Mouse (Mus musculus) urinary bladder, postnatal 14 days (tissue): ENCODE results near the gene Lamp5.

ENCODE experiments used
- DNase-seq: peaks from one replicate; pipeline ENCODE4 v3.0.0; 2021; ENCODE audit warnings: low spot score

The Lamp5 gene

DNA sequence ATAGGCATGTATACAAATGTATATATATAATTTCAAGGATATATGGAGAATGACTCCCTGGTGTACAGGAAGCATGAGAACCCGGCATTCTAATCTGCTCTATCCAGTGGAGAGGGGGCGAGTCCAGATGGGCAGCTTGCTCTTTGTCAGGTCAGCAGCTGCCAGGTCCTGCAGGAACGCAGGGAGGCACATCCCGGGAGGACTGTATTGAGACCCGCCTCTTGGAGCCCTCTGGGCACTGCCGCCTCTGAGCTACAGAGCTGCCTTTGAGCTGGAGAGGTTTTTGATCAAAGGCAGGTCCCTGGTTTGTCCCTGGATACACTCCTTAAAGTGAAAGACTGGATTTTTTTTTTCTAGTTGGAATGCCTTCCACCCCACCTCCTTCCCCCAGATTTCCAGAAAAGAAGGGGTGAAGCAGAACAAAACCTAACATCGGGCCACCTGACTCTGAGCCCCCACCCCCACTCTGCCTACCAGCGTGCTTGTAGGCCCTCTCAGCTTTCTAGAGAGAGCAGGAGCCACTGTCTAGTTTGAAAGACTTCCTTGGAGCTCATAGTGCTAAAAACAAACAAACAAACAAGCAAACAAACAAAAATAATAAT, at the start of gene Lamp5:
TSS of gene Lamp5 (plus strand) at position 552 of the 602 bp plus-strand sequence.
- no peak for DNase-seq

DNA sequence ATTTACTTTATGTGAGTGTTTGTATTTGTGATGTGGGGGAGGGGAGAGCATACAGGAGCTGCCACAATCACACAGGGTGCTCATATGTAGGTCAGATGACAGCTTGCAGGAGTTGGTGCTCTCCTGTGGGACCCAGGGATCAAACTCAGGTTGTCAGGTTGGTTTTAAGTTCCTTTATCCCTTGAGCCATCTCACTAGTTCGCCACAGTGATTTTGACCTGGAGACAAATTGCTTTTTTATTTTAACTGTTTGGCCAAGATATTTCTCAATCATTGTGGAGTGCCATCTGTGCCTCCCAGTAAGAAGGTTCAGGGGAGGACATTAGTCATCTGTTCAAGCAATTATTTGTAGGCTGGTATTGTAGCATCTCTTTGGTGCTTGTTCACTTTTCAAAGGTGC, 48.2 kb upstream of the Lamp5 start:
- DNase-seq, result no peak

DNA sequence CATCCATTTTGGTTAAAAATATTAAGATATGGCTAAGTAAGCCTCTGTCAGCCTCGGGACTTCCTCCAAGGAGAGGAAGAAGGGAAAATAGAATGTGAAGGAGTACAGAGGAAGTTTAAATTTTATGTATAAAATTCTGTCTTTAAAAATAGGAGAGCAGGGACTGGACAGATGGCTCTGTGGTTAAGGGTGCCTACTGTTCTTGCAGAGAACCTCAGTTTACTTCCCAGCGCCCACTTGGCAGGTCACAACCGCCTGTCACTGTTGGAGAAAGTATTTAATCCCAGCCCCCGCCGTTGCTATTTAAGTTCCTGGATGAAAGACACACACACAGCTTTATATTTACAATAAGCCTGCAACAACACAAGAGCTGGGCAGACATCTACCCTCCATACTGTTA, 45.8 kb upstream of the Lamp5 start:
- no peak for DNase-seq

DNA sequence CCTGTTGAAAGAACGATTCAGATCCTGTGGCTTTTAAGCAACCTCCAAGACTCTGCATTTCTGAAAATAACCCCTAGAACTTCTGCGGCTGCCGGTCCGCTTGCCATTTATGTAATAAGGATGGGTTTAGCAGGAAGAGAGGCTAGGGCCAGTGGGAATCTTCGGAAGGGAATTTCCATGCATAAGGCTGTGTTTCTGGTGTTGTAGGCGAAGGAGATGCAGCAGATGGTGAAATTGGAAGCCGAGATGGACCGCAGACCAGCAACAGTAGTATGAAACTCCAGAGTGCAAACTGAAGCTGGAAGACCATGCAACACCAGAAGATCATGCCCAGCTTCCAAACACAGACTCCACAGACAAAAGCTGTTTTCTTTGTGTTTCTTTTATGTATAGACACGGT, 39.3 kb upstream of the Lamp5 start:
- DNase-seq, result no peak

DNA sequence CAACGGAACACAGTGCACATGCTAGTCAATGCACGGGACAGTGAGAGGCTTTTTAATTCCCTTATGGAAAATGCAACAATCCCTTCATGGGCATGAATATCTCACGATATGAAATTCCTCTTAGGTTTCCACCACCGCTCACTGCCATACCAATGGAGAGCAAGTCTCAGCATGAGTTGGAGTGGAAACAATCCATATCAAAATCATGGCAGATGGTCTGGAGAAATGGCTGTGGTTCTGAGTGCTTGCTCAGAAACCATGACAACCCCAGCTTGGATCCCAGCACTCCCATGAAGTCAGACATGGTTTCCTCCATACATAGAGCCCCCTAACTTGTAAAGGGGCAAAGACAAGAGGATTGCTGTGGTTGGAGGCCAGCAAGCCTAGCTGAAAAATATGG, 3.6 kb upstream of the Lamp5 start:
- no peak for DNase-seq

DNA sequence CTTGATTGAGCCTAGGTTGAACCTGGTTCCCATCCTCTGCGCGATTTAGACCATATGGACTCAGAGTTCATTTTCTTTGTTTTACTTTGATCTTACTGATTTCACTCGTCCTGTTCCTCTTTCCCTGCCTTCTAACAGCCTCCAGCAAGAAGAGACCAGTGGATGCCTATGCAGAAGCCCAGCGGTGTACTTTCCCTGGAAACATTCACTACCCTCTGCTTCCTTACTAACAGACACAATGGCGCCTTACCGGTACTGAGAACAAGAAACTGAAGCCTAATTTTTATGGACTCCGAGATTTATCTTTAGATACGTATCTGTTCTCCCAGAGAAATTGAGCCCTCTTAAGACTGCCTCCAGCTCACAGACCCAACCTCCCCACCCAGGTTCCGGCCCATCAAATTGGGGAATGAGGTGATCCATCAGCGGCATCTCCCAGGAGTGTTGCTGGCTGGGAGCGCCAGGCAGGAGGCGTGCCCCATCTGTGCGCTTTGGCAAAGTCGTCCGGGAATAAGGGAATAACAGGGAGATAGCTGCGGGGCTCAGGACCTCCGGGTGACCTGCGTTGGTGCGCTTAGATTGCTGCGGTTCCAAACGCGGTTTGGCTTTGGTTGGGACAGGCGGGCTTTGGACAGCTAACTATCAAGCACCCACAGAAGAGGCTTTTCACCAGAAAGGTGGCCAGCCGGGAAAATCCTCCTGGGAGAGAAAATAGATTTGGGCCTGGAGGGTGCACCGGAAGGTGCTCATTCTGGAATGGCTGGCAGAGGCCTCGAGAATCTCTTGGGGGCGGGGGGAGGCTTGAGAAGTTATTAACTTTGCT, 1.0 kb upstream of the Lamp5 start:
- no peak for DNase-seq

DNA sequence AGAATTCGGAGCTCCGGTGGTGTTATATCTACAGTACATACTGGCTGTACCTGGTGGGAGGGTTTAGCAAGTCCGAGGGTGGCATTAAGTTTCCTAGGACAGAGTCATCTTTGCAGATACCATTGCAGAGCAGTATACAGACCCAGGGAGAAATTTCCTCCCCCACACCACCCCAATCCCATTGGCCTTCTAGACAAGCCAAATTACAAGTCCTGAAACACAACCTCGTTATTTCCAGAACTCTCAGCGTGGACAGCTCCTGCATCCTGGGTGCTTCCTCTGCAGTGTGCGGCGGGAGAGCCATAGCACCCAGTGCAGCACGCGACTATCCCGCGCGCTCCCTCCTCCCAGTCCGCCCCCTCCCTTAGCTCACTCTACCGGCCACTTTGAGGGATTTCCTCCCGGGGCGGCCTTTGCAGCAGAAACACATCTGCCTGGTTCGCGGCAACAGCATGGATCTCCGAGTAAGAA, 5.9 kb downstream of the Lamp5 start:
- DNase-seq, result no peak

DNA sequence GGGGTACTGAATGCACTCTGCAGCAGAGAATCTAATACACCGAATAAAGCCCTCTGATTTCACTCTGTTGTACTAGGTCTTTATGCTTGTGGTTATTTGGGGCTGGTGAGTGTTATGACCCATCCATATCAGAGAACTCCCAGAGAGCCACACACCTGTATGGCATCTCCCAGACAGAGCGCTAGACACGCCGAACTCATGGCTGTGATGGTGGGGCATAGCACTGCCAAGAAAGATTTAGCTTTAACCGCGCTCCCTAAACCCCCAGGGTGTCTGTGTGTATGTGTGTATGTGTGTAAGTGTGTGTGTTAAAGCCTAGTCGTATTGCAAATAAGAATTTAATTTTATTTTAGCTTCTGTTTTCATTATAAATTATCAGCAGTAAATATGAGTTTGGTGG, 6.4 kb downstream of the Lamp5 start:
- no peak for DNase-seq

DNA sequence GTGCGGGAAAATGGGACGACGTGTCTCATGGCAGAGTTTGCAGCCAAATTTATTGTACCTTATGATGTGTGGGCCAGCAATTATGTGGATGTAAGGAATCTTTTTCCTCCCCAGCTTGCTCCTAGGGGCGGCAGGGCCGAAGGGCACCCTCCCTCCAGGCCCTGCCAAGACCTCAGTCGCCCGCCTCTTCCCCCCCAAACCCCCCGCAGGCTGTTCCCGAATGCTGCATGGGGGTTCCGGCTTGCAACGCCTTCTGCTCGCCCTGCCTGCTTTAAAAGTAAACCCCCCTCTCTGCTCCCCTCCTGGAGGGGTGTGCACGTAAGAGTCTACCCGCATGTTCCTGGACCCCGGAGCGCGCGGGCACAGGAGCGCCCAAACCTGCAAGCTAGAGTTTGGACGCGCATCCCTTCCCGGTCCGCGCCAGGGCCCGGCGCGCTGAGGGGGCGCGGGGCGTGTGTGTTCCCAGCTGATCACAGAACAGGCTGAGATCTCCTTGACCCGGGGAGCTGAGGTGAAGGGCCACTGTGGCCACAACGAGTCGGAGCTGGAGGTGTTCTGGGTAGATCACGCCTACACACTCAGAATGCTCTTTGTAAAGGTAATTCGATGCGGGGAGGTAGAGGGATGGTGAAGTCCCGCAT, 7.1 kb downstream of the Lamp5 start:
- no peak for DNase-seq

DNA sequence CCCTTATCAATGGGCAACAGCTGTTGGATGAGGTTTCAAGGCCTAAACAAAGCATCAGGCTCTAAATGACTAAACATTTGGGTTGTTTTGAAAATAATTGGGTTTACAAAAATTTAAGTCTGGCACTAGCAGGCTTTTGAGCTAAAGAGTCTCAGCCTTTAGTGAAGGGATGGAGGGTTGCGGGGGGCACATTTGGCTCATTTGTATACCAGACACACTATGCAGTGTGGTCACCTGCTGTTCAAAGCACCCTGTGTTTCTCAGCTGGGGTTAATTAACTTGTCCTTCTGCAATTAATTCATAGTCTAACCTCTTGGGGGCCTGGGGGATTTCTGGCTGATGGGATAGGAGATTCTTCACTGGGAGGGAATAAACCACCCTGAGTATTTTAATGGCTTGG, 12.3 kb downstream of the Lamp5 start:
- DNase-seq, result no peak

DNA sequence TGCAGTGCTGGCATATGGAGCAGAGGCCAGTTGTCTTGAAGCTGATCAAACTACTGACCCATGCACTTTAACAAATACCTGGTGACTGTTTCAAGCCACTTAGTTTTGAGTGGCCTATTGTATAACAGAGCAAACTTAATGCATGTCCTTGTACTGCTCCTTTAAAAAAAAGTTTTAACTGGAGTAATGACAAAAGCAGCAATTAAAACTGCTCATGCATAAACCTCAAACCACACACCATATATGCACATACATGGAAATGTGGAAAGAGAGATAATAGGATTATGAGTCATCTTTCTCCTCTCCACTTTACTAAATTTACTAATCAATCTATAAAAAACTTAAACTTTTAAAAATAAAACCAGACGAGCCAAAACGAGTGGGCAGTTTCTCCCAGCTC, 43.9 kb downstream of the Lamp5 start:
- DNase-seq, result no peak

DNA sequence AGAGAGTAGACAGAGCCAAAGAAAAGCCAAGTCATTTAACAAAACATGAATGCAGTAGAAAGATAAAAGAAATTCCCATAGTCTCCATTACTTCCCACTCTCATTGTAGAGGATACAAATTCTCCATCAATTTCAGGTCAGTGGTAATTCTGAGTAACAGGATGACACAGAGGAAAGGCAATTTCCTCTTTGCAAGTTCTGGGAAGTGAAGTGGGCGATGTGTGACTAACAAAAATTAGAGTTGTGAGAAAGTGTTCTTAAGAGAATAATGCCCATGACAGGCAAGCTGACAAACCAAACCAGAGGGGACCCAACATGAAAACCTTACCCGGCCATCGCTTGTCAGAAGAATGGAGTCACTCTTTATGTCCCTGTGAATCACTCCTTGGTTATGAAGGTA, 45.1 kb downstream of the Lamp5 start:
- DNase-seq, result no peak

DNA sequence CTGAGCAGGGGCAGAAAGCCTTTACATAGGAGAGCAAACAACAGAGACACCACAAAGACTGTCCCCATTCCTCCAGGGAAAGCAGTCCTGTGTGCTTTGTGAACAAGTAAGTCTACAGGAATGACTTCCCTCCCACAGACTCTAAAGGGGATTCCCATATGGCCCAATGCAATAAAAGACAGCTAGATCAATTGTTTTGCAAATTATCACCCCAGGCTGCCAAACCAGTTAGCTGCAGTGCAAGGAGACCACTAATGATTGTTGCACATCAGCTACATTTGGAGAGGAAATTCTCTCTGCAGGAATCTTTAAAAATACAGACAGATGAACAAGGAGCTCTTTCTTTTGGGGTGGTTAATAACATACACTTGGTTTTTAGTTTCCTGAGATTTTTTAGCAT, 55.6 kb downstream of the Lamp5 start:
- DNase-seq, result no peak

DNA sequence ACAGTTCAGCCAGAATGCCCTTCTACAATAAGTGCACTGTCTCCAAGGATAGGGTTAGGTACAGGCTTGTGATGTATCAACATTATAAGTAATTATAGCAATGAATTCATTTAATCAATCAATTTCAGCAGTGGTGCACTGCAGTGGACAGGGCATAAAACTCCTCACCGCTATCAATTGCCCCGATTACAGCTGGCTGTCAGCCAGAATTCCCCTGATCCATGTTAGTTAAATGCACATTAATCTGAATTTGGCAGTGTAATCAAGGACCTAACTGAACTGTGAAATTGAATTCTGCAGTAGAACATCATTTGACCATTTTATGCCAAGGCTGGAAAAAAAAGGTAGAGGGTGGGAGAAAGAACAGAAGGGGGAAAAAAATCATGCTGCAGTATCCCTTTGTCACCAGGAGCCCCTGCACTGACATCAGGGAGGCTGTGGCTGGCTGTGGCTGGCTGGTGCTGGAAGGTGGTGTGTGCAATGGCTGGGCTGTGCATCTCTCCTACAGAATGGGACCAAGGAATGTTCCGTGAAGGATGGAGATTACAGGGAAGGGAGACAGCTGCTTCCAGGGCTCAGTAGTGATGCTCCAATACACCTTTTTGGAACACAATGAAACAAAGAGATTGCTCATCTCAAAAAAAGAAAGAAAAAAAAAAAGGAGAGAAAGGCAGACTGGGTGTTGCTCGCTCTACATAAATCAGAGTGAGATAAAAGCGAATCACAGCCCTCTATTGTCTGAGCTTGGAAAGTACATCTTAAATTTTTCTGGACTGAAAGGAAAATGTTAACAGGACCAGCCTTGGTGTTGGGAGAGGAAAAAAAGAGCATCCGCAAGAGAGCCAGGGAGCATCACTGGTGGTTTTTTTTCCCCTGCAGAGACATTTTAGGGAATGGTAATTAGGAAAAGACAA, 56.3 kb downstream of the Lamp5 start:
- no peak for DNase-seq

DNA sequence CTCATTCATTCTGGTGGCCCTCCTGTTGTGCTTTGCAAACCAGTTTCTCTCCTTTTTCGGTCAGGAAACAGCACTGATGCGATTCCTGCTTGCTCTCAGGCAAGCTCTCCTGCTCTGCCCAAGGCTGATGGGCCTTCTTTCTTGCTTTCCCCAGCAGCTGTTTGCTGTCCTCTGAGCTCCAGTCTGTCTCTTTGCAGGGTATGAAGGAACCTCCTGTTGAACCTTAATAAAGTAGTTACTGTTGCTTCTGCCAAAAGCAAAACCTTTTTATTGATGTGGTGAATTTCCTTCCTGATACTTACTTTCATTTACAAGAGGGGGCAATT, 57.0 kb downstream of the Lamp5 start:
- DNase-seq, result no peak

DNA sequence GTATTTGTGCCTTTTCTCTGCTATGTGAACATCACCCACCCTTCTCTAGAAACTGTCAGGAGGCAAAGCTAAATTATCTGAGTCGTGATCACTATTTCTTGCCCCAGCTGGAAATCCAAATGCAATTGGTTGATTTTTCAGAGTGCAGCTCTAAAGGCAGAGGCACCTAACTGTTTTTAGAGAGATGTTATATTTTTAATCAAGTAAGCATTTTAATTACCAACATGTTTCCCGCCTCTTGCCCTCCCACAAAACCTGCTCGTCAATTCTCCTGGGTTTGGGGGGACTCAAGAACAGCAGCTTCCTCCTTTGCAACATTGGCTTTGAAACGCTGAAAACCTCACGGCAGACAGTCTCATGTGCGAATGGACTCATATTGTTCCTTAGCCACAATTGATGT, 61.3 kb downstream of the Lamp5 start:
- DNase-seq, result no peak

DNA sequence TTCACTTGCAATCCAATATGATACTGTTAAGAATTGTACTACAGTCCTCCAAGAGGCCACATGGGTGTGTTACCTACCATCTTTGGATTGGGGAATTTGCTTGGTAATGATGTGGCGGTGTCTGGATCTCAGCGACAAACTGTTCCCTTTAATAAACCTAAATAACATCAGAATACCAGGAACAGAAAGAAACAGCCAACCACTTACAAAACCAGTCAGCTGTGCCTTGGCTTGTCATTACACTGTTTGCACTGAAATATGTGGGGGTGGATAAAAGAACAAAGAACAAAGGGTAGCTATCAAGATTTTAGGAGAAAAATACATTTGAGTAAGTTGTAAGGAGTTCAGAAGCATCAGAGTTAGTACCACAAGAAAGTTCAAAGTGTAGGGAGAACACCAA, 66.0 kb downstream of the Lamp5 start:
- no peak for DNase-seq
